Mouse (Mus musculus): ENCODE measurements around the gene Ebpl. TPM values are rescaled to one million over a fixed set of nuclear protein-coding genes. Genes with fewer than 3 reads are reported as not detected.

Gene Ebpl
- polyA plus RNA-seq (2017; shearing (Covaris generic)) = 10 to 100 TPM in 1 of 2 experiments, 1 to 10 TPM in 1; 6.7 to 10.3 TPM

DNA sequence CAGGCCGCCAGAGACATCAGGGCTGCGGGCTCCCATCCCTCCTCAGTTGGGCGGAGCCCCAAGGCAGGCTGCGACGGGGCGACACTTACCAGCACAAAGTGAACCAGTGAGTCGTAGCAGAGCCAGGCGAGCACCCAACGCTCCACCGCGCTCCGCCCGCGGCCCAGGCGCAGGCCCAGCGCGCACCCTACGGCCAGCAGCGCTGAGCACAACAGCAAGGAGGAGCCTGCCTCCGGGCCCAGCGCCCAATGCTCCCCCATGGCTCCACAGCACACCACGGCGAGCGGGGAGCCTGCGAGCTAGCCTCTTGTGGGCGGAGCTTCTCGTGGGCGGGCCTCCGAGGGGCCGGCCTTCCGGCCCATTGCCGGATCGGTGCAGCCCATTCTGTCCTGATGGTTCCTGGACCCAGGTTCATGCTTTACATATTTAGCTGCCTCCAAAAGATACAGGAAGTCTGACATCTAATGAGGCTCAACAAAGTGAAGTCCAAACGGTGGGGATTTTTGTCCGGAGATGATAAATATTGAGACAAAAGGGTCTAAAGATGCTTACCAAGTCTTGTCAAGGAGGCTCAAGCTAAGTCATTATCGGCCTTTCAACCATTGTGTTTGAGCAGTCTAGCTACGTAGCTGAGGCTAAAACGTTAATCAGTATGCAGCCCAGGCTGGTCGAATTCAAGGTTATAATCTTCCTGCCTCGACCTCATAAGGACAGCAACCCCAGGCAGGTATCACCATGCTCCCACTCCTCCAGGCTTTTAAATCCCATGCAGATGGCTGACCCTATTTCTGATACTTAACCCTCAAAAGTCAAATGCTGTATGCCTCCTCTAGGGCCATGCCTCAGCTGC lies at the start of gene Ebpl:
Gene Ebpl (minus strand): TSS at position 309 of the 850 bp plus-strand sequence.
- ATAC-seq = peak; percentile 91

DNA sequence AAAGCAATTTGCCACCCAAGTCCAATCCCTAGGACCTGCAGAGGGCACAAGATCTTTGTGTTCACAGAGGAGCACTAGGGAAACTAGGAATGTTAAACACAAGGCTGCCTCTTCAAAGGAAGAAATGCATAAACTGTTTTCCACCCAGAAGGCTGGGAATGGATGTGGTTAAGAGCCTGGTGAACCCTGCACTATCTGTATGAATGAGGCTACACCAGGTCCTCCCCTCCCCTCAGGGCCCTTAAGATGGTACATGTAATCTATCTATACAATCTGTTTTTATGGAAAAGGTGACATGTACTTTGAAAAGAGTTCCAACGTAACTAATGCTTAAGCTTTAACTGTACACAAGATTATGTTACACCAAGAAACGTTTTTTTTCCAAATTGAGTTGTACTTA lies 49.8 kb upstream of the Ebpl start:
- no peak for ATAC-seq

DNA sequence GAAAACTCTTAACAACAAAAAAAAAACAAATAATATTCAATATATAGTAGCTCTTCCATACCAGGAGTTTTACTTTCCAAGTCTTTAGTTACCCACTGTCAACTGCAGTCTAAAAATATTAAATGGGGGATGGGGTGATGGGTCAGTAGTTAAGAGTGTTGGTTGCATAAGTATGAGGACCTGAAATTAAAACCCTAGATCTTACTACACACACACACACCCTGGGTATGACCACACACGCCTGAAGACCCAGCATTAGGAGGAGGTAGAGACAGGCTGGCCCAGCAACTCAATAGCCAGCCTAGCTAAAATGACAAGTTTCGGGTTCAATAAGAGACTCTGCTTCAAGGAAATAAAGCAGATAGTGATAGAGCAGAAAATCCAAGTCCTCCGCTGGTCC lies 46.8 kb upstream of the Ebpl start:
- ATAC-seq = no peak

DNA sequence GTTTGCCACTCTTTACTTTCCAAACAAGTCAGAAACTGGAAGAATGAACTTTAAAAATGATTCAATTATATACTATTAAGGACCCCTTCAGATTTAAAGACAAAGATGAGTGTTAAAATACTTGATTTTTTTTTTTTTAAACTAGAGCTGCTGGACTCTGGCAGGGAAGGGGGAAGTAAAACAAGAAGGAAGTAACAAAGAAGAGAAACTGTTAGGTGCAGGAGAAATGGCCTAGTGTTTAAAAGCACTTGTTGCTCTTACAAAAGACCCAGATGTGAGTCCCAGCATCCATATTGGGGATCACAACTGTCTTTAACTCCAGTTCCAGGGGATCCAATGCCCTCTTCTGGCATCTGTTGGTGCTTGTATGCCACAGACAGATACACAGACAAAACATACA lies 45.5 kb upstream of the Ebpl start:
- no peak for ATAC-seq

DNA sequence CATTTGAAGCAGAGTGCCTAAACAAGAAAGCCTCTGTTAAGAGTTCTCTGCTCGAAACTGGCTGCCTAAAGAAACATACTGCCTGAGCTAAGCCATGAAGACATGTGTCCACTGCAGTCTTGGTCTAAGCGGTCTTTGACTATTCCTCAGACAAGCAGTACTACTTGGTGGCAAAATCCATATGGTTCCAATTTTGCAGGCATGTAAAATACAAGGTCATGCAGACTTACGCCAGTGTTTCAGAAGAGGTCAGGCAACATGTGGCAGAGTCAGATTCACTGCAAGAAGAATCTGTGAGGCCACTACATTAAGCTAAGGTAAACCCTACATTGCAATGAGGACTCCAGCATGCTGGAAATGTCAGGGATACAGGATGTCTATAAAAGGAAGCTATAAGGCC lies 44.7 kb upstream of the Ebpl start:
- ATAC-seq = no peak

DNA sequence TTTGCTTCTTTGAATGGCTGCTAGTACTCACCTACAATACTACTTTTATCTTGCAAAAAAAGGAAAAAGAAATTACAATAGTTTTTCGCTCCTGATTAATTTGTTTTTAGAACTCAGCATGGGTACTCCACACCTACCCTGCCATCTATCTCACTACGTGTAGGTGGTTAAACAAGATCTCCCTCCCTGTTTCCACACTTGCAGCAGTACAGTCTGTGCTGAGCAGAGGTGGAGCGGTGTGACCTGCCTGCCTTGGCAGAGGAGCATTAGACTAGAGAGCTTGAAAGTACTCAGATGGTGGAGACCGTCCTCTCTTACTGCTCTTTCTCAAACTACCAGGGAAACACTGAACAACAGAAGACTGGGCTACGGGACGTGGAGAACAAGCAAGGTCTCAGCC lies 34.5 kb upstream of the Ebpl start:
- no peak for ATAC-seq

DNA sequence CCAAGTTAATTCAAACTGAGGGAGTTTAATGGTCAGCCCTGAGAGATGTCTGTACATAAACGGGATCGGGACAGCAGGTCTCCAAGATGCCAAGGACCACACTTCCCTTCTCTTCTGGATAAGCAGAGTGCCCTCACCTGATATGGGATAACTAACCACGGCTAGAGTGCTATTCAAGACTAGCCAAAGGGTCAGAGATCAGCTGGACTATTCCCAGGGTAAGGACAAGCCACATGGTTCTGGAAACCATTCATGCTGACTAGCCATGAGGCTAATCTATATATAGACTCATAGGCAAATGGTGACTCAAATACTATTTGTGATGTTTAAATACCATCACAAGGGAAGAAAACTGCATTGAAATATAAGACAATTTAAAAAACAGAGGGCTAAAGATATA lies 30.3 kb upstream of the Ebpl start:
- no peak for ATAC-seq

DNA sequence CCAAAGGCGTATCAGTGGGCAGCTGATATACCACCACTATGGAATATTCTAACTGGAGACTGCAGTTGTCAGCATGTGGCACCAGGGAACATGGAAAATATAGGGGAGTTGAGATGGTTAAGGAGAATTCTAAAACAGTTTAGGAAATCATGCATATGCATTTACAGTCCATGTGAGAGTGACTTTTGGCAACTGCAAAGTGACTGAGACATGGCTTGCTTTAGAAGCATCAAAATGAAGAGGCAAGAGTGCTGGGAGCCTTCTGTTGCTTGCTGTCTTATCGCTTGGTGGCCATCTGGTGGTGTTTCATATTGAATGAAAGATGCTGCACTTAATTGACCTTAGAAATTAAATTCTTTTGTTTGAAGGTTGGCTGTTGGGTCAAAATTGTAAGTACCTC lies 7.1 kb upstream of the Ebpl start:
- no peak for ATAC-seq

DNA sequence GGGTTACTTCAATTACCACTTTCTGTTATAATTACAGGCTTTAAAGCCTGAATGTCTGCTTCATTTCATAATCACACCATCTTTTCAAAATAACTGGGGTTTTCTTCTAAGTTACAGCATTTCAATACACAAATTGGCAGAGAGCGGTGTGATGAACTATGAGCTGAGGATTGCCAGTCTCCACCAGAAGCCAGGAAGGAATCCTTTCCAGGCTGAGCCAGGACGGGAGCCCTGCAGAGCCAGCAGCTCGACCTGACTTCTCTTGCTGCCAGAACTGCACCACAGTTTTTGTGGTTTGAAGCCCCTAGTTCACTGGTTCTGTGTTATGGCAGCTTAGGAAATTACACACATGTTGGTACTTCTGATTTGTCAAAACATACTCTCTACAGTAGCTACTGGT lies 4.4 kb upstream of the Ebpl start:
- no peak for ATAC-seq

DNA sequence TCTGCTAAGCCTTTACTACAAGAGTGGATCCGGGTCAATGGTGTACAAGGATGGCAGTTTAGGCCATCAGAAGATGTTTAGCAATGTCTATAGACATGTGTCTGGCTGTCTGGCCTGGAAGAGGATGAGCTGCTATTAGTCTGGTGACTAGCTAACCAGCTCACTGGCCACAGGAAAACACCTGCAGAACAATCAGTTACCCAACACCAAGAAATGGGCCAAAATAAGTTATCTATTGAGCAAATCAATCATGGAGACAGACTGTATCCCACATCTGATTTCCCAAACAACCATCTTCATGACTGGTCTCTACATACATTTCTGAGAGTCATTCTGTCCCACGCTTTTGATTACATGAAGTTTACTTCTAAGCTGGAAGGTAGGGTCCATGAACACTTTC lies 3.5 kb upstream of the Ebpl start:
- ATAC-seq = no peak

DNA sequence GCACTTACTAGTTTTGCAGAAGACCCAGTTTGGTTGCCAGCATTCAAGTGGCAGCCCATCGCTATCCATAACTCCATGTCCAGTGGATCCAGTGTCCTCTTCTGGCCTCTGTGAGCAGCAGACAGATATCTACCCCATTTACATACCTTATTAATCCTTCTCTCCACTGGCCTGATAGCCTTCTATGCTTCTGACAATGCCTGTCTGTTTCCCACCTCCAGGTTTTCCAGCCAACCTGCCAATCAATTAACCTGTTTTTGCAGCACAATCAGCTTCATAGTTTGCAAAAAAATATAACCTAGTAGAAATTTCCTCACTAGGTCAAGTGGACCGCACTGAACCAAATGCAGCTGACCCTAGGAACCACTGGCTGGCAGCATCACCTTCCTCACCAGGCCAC lies 2.0 kb upstream of the Ebpl start:
- ATAC-seq = no peak

DNA sequence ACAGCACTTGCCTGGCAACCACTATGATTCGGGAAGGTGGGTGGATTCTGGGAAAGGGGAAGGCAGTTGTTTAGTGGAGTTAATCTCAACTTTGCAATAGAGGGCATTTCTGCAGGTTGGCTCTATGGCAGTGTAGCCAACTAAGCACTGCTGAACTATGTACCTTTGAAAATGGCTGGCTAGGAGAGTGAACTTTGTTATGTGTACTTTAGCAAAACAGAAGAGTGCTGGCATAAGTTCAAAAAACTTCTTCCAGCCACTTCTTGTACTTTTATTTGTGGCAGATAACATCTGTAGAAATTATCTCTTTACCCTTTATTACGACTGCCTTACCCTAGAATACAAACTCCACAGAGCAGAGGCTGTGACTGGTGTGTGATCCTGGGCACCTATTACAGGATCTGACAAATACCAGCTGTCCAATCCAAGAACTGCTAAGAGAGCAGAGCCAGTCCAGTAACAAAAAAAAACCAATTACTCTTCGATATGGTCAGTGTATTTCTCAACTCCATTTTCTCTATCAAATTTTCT lies 807 bp upstream of the Ebpl start:
- no peak for ATAC-seq

DNA sequence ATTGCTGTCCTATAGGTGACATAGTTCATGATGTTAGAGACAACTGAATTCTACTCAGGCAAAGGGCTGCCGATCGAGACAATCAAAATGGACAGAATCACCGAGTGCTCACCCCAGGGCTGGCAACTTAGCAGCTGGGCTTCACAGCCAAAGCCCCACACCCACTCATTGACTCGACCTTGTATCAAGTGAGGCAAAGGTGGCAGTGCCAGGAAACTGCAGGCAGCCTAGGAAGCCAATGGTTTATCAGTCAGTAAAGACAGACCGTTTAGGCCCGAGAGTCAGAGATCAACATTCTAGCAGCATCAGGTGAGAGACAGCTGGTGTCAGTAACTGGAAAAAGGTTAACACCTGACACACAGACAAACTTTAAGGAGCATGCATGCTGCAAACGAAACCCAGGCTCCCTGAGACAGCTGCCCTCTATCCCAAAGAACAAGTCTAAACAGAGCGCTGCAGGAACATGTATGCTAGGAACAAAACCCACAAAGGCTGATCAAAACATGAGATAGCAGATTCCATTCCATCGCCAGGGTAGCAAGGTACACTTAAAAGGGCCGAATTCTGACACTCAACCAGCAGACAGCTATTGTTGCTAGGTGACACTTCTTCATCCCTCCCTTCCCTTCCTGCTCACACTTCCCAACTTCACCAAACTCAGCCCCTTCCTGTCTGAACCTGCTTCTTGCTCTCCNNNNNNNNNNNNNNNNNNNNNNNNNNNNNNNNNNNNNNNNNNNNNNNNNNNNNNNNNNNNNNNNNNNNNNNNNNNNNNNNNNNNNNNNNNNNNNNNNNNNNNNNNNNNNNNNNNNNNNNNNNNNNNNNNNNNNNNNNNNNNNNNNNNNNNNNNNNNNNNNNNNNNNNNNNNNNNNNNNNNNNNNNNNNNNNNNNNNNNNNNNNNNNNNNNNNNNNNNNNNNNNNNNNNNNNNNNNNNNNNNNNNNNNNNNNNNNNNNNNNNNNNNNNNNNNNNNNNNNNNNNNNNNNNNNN lies 5.7 kb downstream of the Ebpl start:
- ATAC-seq = no peak

DNA sequence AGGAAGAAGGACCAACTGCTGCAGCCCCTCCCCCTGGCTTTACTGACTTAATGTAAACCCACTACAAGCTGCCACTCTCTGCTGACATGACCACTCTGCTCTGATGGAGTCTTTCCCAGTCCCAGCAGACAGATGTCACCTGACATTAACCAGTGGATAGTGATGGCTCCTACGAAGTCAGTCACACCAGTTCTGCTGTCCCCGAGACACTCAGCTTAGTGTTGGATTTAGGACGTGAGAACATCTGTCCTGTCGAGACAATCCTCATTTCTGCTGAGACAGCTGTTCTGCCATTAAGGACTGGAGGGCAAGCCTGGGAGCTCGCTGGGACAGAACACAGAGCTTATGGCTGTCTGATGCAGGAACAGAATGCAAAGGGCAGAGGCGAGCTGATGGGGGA lies 9.4 kb downstream of the Ebpl start:
- no peak for ATAC-seq

DNA sequence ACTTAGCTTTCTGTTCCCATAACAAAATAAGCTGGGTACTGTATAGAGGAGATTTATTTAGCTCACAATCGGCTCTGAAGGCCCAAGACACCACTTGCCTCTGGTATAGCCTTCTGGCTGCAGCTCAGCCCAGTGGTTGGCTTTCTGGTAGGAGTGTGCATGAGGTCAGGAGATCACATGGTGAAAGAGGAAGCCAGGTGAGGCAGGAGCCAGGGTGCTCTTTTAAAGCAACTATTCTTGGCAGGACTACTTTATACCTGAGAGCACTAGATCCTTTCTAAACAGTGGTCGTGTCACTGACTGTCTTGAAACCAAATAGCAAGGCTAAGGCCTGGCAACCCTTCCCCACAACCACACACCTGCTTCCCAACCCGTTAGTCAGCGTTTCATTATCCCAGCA lies 10.4 kb downstream of the Ebpl start:
- ATAC-seq = no peak

DNA sequence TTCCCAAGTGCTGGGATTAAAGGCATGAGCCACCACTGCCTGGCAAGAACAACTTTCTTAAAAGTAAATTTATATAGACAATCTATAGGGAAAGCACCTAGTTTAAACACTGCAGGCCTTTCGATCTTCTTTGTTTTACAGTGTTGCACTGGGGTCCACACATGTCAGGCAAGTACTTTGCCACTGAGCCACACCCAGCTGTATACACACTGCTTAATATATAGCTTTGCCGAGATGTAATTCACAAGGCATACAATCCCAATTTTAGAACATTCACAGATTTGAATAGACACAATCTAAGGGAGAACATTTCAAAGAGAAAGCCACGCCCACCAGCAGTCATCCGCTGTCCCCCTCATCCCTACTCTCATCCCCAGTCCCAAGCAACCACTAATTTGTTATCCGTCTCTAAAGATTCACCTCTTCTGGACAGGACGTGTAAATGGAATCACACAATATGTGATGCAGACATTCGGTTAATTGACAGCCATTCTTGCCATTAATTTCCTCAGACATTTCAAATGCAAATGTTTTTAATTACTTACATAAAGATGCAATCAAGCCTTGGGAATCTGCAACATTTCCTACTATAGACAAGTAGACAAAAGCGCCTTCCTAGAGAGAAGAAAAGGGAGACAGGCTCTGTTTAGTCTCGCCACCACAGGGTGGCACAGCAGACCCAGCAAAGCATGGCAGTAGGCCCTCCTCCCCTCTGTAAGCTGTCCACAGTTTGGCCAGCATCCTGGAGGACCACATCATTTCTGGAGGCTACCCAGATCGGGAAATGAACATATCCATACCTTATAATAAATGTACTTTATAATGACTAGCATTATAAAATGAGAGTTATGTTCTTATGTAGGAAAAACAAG lies 13.2 kb downstream of the Ebpl start:
- no peak for ATAC-seq

DNA sequence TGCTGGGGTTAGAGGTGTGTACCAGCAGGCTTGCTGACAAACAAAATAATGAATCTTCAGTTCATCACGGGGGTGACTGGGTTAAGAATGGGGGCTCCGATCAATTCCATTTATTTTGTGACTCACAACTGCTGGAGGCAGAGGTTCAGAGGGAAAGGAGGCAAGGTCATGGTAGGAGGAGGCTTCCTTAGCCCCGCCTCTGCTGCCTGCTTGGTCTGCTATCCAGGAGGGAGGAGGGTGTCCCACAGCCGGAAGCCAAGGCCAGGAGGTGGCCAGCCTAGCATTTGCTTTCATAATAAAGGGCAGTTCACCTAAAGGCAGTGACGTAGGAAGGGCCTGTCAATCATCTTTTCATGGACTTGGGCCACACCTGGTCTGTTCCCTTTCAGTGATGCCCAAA lies 15.6 kb downstream of the Ebpl start:
- no peak for ATAC-seq

DNA sequence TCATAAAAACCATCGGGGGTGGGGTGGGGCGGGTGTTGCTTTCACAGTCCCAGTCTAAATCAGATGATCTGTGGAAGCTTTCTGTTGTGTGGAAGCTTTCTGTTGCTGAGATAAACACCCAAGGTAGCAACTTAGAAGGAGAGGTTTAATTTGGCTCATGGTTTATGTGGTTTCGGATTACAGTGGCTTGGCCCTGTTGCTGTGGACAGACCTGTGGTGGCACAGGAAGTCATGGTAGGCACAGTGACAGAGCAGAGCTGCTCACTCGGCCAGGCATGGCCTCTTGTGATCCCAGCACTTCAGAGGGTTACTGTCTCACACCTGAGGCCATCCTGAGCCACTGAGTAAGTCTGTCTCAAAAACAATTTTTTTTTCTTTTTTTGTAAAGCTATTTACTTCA lies 20.9 kb downstream of the Ebpl start:
- ATAC-seq = no peak

DNA sequence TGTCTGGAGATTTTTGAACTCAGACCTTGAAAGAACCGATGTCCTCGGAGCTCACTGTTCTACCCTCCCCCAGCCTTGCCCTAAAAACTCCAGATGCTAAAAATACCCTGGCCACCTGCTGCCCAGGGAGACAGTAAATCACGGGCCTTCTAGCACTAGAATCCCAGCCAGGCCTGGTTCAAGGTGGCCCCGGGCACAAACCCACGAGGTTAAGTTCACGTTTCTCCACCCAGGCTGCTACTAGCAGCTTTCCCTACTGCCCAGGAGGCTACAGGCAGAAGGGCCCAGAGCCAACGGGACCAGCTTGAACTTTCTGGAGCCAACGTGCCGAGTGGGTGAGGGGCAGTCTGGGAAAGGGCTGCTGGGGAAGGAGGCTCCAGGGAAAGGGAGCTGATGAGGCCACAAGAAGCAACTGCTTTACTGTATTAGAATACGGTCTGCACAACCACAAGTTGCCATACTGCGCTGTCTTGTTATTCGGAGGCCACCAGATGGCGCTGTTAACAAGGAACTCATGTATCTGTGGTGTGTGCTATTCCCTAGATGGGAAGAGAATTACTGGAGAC lies 29.2 kb downstream of the Ebpl start:
- peak; percentile 37 for ATAC-seq

DNA sequence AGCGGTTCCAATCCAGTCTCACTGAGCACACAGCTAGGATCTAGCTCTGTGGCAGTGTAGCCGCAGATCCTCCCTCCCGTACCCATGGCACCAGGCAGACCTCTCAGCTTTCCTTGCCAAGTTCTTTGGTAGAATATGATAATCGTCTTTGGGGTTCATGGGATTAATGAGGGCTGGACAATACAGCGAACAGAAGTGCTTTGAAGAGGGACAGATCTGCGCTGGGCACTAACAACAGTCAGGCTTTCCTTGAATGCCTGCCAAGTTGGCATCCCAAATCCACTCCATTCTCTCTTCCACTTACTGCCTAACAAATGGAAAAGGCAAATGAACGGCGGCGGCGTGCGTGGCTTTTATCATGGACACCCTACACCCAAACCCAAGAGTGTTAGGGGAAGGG lies 29.6 kb downstream of the Ebpl start:
- no peak for ATAC-seq

DNA sequence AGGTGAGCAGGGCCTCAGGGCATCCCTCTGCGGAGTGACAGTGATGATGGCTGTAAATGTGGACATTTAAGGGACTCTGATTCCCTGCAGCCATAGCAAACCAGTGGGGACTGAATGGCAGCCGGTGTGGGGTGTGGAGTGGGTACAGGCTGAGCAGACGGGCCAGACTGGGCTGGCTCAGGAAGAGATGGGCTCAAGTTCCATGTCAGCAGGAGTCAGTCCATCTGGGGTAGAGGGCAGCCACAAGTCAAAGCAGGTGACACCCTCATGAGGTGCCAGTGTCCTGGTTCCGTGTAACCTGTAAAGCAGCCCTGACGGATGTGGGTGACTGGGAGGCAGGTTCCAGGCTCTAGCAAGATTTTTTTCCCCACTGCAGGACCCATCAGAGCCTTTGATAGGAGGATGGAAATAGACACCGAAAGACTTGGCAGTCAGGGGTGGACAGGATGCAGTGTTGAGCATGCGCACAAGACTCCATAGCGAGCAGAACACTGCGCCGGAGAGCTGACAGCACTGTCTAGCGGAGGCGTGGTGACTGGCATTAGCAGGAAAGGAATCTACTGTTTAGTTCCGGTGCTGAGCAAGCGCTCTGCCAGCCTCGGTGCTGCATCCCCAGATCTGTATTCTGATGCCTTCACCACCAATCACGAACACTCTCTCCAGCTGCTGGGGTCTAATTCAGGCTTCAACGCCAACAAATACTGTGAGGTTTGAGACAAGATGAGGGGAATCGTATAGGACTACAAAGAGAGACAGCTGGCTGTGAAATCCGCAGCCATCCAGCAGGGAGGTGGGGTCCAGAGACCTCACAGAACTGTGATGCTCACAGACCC lies 32.4 kb downstream of the Ebpl start:
- peak; percentile 84 for ATAC-seq

All from activated CD4-positive, CD25-positive, alpha-beta regulatory T cell, adult 4 months (primary cell).